Mouse (Mus musculus) heart, adult 11 months (tissue): ENCODE results near the gene Olfr890.
"Not testable (repeated sequence)": the region's sequence is repeated elsewhere in the genome, so short reads cannot be mapped to it uniquely, and the experiment has no call there.

ENCODE experiments used
- DNase-seq: peaks from one replicate; pipeline ENCODE4 v3.0.0; 2022

Olfr890 gene

DNA sequence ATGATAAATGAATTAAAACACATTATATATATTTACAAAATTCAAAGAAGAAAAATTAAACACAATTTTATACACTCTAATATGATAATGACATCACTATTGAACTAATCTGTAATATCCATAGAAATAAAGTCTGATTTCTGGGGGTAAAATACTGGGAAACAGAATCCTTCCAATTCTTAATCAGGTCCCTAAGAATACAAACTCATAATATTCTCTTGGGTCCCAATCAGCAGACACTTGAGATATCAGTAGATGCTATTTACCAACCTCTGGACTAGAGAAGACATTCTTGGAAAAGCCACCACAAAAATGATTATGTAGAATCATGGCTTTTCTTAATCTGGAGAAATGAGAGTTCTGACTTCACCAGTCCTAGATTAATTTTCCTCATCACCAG, at the start of gene Olfr890:
Gene Olfr890 (plus strand): TSS at position 301 of the 400 bp plus-strand sequence.
- DNase-seq = no peak

GRCm38 (mm10) chr9:38107828-38108227, 34.5 kb upstream of the Olfr890 start, which contains the start of gene Olfr888:
Olfr888 (plus strand) TSS chr9:38108128.
- DNase-seq = no peak

DNA sequence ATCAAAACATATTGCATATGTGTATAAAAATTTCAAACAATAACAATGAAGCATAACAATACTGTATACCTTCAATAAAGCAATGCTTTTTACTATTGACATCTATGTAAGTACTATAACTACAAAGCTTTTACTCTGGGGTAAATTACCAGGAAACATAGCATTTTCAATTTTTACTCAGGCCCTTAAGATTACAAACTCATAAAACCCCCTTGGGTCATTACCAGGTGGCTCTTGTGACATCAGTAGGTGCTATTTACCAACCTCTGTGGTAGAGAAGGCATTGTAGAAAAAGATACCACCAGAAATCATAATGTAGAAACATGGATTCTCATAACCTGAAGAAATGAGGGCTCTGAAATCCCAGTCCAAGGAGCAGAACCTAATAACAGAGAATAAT, 27.4 kb upstream of the Olfr890 start, which contains the start of gene Olfr889:
Gene Olfr889 (plus strand): TSS at position 301 of the 400 bp plus-strand sequence.
- DNase-seq = no peak

DNA sequence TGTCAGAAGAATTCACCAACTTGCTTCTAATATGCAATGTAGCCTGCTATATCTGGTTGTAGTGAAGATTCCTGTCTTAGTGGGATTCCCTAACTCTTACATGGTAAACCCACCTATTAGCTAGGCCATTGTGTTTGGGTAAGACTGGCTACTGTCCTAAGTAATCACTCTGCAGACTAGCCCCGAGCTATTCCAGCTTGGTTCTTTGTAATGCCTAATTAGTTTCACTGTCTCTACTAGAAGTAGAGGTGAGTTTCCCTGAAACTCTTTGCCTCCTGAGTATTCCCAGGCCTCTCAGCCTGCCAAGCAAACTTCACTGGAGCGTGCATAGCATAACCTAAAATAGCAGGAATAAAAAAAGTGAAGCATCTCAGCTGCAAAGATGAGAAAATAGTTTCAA, 26.0 kb downstream of the Olfr890 start:
- DNase-seq = not testable (repeated sequence)

DNA sequence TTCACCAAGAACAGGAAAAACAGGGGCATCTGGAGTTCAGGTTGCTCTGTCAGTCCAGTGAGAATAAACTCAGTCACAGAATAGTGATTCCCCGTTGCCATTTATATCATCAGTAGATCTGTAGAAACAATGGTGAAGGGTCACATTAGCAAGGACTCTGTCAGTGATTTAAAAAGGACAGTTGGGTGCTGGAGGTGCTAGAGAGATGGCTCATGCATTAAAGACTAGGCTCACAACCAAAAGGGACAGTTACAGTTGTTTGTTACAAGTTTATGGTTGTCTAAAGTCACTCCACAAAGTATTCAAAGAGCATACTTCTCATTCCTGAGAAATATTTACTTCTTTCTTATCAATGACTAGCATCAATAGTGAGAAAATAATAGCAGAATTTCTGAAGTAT, 38.4 kb downstream of the Olfr890 start, which contains the start of gene Olfr891:
Gene Olfr891 (minus strand): TSS at position 101 of the 400 bp plus-strand sequence.
- no peak for DNase-seq
